Mouse (Mus musculus) v-Abl transformed pro-B cells (cell line): ENCODE measurements at regions not wholly inside any gene's neighbourhood (a gene's known extent, or its start where the extent isn't known, plus 50 kb on each side); places are given as distances from the start of the nearest gene placed in this dataset.

Source experiments
- in situ Hi-C, 2 experiments: fragments of 400-800 bp; cut with MboI; formaldehyde crosslinking; loops; one replicate each; pipeline ENCODE4 v1.15.1; 2025; ENCODE audit not compliant: unreplicated experiment in 2 of 2

DNA sequence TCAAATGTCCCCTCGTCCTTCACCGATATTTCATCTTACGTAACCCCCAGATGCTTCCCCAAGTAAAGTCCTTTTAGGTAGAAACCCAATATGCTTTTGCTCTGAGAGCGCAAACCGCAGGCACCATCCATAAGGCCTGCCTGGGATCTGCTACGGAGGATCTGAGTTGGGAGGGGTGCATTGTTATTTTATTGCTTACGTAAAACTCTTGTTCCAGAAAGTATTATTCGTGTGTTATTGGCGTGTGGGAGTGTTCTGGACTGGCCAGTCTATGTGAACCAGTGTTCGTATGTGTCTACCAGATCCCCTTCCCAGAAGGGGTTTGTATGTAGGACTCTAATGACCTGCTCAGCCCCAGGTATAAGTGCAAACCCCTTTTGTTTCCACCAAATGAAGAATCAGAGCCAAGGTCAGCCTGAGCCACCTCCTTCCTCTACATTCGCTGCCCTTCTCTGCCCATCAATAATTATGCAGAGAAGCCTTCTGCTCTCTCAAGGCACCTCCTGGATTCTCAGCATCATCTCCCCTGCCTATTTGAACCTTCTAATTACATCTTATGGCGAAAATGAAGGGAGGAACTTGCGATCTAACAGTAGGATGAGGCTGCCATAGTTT lies 488.7 kb downstream of the Prss52 start:
- in situ Hi-C loops: no loop called here

DNA sequence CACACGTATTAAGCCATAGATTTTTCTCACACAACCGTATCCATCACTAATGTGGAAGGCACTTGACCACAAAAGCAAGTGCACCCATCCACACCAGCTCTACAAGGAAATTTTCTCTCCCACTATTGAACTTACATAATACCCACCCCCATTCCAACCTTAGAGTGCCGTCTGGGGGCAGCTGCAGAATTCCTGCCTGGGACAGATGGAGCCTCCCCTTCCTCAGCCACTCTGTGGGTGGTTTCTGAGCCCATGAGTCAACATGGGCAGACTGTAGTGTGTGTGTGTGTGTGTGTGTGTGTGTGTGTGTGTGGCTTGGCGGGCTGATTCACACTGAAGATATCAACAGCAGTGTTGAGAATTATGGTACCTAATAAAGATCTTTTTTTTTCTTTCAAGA lies 489.5 kb downstream of the Prss52 start:
- in situ Hi-C loops: no loop called here

DNA sequence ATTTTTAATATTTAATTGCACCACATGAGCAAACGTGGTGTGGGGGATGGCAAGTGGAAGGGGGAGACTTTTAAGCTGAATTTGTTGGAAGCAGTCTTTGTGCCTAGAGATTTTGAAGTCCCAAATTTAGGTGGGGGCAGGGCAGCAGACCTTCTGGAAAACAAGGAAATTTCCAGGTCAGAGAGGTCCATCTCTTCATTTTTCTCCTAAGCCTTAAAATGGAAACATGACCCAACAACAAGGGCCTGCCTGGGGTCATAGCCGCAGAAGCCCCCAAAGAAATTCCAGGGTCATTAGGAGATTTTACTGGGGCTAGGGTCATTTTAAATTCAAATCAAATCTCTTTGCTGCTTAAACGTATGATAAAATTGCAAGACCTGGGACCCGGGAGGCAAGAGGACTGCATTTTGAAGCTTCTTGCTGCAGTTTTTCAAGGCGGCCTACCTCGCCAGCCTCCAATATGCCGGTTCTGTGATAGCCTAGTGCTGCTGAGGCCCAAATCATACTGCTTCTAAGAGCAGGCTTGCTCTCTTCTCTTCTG lies 490.0 kb downstream of the Prss52 start:
- in situ Hi-C loops: no loop called here

DNA sequence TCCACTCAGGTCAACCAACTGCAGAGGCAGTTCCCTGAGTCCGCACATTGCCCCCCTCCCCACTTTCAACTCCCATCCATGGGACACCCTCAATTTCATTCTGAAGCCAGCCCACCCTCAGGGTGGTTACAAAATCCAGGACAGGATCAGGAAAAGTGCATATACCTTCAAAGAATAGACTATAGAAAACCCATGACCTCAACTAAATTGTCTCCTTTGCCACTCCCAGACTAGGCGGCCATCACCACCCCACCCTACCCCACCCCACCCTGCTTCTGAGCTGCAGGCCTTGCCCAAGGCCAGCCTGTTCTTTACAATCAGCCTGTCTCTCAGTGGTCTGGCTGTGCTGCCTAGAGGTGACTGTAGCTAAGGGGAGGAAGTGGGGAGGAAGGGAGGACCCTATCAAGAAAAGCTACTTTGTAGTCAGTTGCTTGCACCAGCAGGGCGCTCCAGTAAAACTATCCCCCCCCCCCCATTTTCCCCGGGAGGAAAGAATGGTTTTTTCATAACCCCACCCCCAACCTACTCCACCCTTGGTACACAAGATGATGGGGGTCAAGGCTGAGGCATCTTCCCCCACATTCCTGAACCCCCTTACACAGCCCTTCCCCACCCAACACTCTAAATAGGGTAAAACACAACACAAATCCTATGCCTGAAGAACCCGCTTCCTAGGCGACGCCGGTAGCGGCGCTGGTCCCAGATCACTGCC lies 490.9 kb downstream of the Prss52 start:
- in situ Hi-C loops: no loop called here

DNA sequence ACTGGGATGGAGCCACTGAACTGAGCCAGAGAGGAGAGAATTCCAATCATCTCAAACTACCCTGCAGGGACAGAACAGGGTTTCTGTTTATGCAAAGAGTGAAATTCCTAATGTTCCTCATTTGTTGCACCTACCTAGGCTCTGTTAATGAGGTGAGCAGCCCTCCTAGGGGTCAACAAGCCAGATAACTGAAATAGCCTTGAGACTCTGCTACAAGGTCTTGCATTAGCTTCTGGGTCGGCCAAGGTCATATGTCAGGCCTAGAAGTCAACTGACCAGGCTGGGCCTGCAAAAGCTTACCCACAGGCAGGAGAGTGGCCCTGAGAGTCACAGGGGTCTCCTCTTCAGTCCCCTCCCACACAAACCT lies 491.4 kb downstream of the Prss52 start:
- in situ Hi-C loops: no loop called here

DNA sequence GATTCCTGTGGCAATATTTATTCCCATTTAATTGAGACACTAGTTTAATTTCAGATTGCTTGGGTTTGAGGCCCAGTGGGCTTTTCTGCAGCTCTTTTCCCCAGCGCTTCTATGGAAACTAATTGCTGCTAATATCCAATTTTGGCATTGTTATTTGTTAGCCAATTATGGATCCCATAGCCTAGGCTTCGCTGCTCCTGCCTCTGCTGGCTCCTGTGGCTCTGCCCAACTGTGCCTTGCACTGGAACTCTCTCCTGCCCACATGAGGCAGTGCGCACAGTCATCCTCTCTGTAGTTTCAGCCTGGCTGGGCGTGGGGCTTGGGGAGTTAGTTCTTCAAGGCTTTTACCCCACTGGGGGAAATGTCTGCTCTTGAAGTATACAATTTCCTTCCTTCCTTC lies 491.8 kb downstream of the Prss52 start:
- in situ Hi-C loops: no loop called here

DNA sequence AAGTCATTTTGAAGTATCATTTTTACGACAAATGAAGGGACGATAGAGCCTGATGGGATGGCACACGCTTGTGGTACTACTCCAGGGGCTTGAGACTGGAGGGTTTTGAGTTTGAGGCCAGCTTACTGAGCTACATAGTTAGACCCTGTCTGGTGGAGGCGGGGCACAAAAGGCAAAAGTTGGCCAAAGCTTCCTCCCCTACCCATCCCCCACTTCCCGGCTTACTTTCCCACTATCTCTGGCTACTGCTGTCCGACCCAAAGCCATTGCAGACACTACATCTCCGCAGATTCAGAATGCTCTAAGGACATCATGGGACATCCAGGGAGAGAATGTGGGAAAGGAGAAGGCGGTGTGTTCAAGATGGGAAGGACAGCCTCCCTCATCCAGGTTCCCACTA lies 493.1 kb downstream of the Prss52 start:
- in situ Hi-C loops: no loop called here
